Mouse (Mus musculus) E14TG2a.4 (cell line): ENCODE results near the gene Aatk.

Source experiments
- H3K27me3 ChIP-seq: 2 replicates; pipeline ENCODE4 v1.6.1; 2014; ENCODE audit warnings: low read length, control low read depth; ENCODE audit not compliant: insufficient read depth
- H3K36me3 ChIP-seq: 2 replicates; pipeline ENCODE4 v1.6.1; 2014; ENCODE audit warnings: low read length, control low read depth; ENCODE audit not compliant: insufficient read depth
- H3K4me1 ChIP-seq: replicated peaks from 2 replicates; pipeline ENCODE4 v1.6.1; 2014; ENCODE audit warnings: low read depth, low read length, control low read depth
- H3K4me3 ChIP-seq: replicated peaks from 2 replicates; pipeline ENCODE4 v1.5.1; 2014; ENCODE audit warnings: mild to moderate bottlenecking, low read length
- H3K9me3 ChIP-seq: 2 replicates; pipeline ENCODE4 v1.6.1; 2014; ENCODE audit warnings: low read length, control low read depth
- CTCF ChIP-seq: conservative IDR thresholded peaks from 2 replicates; pipeline ENCODE4 v1.5.1; 2014; ENCODE audit warnings: low read length
- NANOG ChIP-seq: IDR thresholded peaks from 2 replicates; pipeline ENCODE4 v1.6.1; 2014; ENCODE audit warnings: borderline replicate concordance, low read length, mixed read lengths
- POU5F1 ChIP-seq: IDR thresholded peaks from 2 replicates; pipeline ENCODE4 v1.6.1; 2014; ENCODE audit warnings: low read length, borderline replicate concordance

Gene Aatk

GRCm38 (mm10) chr11:119966294-119966693 lies 80.7 kb downstream of the Aatk start:
- no peaks in the 10 kb centered on the region for H3K9me3 ChIP-seq
- no peak for TF ChIP-seq POU5F1
- TF ChIP-seq CTCF = no peak
- TF ChIP-seq NANOG = no peak
- no peak overlapping the region for H3K4me3 ChIP-seq
- H3K4me1 ChIP-seq = peaks cover 14% of the 10 kb centered on the region
- H3K27me3 ChIP-seq = no peaks in the 10 kb centered on the region
- H3K36me3 ChIP-seq = peaks cover 57% of the 10 kb centered on the region

GRCm38 (mm10) chr11:119965053-119965452 lies 81.9 kb downstream of the Aatk start:
- H3K36me3 ChIP-seq = peaks cover 64% of the 10 kb centered on the region
- TF ChIP-seq NANOG = no peak
- no peak for TF ChIP-seq POU5F1
- no peak for TF ChIP-seq CTCF
- H3K4me1 ChIP-seq = peaks cover 8% of the 10 kb centered on the region; the same call in 1 of the 2 replicates
- H3K4me3 ChIP-seq = no peak overlapping the region
- no peaks in the 10 kb centered on the region for H3K9me3 ChIP-seq
- H3K27me3 ChIP-seq = no peaks in the 10 kb centered on the region

GRCm38 (mm10) chr11:119961511-119961910 lies 85.5 kb downstream of the Aatk start:
- H3K4me1 ChIP-seq = peaks cover 29% of the 10 kb centered on the region
- no peaks in the 10 kb centered on the region for H3K9me3 ChIP-seq
- no peak overlapping the region for H3K4me3 ChIP-seq
- TF ChIP-seq POU5F1 (no peak), NANOG (no peak), CTCF (no peak)
- no peaks in the 10 kb centered on the region for H3K27me3 ChIP-seq
- peaks cover 65% of the 10 kb centered on the region for H3K36me3 ChIP-seq

- peaks cover 56% of the 10 kb centered on the region for H3K36me3 ChIP-seq
- no peak overlapping the region for H3K4me3 ChIP-seq
- no peaks in the 10 kb centered on the region for H3K27me3 ChIP-seq
- TF ChIP-seq CTCF (no peak), POU5F1 (no peak), NANOG (no peak)
- peaks cover 37% of the 10 kb centered on the region for H3K4me1 ChIP-seq
- H3K9me3 ChIP-seq = no peaks in the 10 kb centered on the region
These were observed 86.3 kb downstream of the Aatk start for GRCm38 (mm10) chr11:119960671-119961070.

- Histone ChIP-seq H3K9me3 (no peaks in the 10 kb centered on the region), H3K27me3 (no peaks in the 10 kb centered on the region), H3K4me3 (no peak overlapping the region), H3K36me3 (peaks cover 47% of the 10 kb centered on the region), H3K4me1 (peaks cover 47% of the 10 kb centered on the region)
- TF ChIP-seq POU5F1 = no peak
- TF ChIP-seq CTCF = no peak
- no peak for TF ChIP-seq NANOG
These were observed 87.3 kb downstream of the Aatk start for GRCm38 (mm10) chr11:119959714-119960113.

- TF ChIP-seq CTCF (no peak), NANOG (no peak), POU5F1 (no peak)
- Histone ChIP-seq H3K36me3 (peaks cover 42% of the 10 kb centered on the region), H3K27me3 (no peaks in the 10 kb centered on the region), H3K4me1 (peaks cover 52% of the 10 kb centered on the region), H3K9me3 (no peaks in the 10 kb centered on the region), H3K4me3 (no peak overlapping the region)
These were observed 88.1 kb downstream of the Aatk start for GRCm38 (mm10) chr11:119958856-119959255.
